Mouse (Mus musculus) skeletal muscle tissue, postnatal 0 days (tissue): ENCODE data around the gene Kif26b. TPM values are rescaled to one million over a fixed set of nuclear protein-coding genes. Genes with fewer than 3 reads are reported as not detected.

Experiments
- polyA plus RNA-seq: library from polyadenylated mRNA; unstranded; fragments of >200 nt; fragmentation: Nextera tagmentation; extraction: Ambion mirVana; gene quantifications from 2 replicates; pipeline ENCODE4 v1.2.1, GENCODE M21; 2015

Kif26b gene
- 0.13 and 0.18 TPM in 2 replicates for polyA plus RNA-seq

DNA sequence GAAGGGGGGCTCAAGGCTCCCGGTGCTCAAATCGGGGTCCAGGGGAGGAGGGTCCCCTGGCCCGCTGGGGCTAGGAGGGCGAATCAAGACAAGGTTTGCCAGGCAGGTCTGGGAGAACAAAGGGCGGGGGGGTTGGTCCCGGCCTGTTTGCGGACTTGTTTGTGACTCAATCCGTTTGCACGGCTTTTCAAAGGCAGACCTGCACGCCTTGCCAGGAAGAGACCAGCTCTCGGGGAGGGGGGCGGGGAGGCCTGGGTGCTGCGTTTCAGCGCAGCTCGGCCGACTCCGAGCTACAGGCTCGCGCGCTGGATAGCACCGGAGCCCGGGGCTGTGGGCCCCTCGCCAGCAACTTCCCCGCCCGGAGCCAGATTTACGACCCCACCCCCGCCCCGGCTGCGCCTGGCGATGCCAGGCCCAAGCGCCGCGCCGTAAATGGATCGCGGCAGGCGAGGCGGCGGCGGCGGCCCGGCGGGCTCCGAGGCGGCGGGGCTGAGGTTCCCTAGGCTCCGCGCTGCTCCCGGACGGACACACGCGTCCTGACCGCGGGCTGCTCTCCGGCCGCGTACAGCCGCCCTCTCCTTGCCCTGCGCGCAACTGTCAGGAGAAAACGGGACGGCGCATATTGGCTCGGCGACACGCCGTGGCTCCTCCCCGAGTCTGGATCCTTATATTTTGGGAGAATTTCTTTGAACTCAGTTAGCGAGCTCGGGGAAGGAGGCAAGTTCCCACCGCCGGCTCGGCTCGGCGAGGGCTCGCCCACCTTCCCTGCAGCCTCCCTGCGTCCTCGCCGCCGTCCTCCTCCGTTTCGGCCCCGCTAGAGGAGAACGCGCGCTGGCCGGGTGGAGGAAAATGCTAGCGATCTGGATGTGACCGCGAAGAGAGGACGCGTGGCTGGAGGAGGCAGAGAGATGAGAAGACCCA is at the start of gene Kif26b:
Gene Kif26b (plus strand): TSS at position 695 of the 921 bp plus-strand sequence.

Other genes with a start within 250 kb of the Kif26b start
- 114 and 132 TPM in 2 replicates for gene Cox20, start 210.0 kb upstream of the Kif26b start, polyA plus RNA-seq
- 124 and 174 TPM in 2 replicates for gene Hnrnpu, start 191.3 kb upstream of the Kif26b start, polyA plus RNA-seq
- gene Efcab2, start 123.0 kb upstream of the Kif26b start, polyA plus RNA-seq: 6.3 and 7.5 TPM in 2 replicates